Mouse (Mus musculus) brain, adult 2 months (tissue): ENCODE measurements at regions not wholly inside any gene's neighbourhood (a gene's known extent, or its start where the extent isn't known, plus 50 kb on each side); places are given as distances from the start of the nearest gene placed in this dataset.

Experiments
- DNase-seq: peaks from one replicate; pipeline ENCODE4 v3.0.0; 2011; ENCODE audit warnings: low read depth, low spot score

- DNase-seq = no peak
These were observed 353.2 kb upstream of the Galntl6 start for GRCm38 (mm10) chr8:59265685-59266084.

- no peak for DNase-seq
These were observed 320.4 kb upstream of the Galntl6 start for GRCm38 (mm10) chr8:59232799-59233198.

GRCm38 (mm10) chr8:59224665-59225064, 312.2 kb upstream of the Galntl6 start:
- DNase-seq = no peak

GRCm38 (mm10) chr8:59174578-59175357, 262.3 kb upstream of the Galntl6 start:
- DNase-seq = no peak

DNA sequence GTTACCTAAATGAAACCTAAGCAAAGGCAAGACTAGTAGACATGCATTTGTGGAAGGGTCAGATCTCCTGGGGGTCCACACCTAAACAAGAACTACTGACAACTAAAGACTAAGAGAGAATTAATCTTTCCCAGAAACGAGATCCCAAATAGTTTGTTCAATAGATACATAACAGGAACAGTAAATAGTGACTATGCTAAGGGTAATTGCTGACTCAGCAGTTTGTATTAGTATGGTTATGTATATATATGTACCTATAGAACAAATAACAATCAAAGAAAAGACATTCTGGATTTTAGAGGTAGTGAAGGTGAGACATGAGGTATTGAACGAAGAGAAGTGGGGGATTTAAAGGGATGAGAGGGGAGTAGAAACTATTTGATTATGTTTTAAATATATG, 218.3 kb upstream of the Galntl6 start:
- DNase-seq = no peak

DNA sequence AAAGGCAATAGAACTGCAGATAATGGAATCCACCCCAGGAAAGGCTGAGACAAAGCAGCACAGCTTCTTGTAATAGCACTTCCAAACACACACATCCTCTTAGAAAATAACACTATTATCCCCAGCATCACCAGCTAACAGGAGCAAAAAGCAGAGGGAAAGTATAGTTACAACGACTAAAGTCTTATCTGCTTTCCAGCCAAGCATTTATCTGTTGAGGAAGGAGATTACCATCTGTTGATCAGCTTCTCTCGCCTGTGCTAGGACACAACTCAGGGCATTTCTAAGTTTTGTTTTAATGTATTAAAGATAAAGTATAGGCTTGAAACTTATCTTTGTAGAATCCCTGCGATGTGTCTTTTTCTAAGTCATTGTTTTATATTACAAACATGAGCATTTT, 200.8 kb upstream of the Galntl6 start:
- DNase-seq = no peak

- DNase-seq = peak; percentile 6
These were observed 178.9 kb upstream of the Galntl6 start for GRCm38 (mm10) chr8:59091274-59091856.
